Mouse (Mus musculus) adrenal gland, postnatal 36 days (tissue): ENCODE data around the gene Hist1h3a. TPM values are rescaled to one million over a fixed set of nuclear protein-coding genes. Genes with fewer than 3 reads are reported as not detected.
"Not testable (repeated sequence)": the region's sequence is repeated elsewhere in the genome, so short reads cannot be mapped to it uniquely, and the experiment has no call there.

Source experiments
- DNase-seq, 2 experiments: peaks; one replicate each; pipeline ENCODE4 v3.0.0; 2021; ENCODE audit warnings: mixed read lengths in 1 of 2
- total RNA-seq, 2 experiments: library from RNA; stranded (reverse); gene quantifications; 2 replicates each; pipeline ENCODE4 v1.2.3; 2021

Gene Hist1h3a
- total RNA-seq, 2 experiments from 2014 or later: 55.1 to 59.3 TPM

- no peak for DNase-seq
Observed at GRCm38 (mm10) chr13:23743215-23743614, 19.0 kb downstream of the Hist1h3a start.

- no peak for DNase-seq
Observed at GRCm38 (mm10) chr13:23742007-23742406, 20.2 kb downstream of the Hist1h3a start.

GRCm38 (mm10) chr13:23740910-23741309 is 21.3 kb downstream of the Hist1h3a start:
- DNase-seq: no peak

- no peak for DNase-seq
Observed at GRCm38 (mm10) chr13:23740256-23740840, 21.8 kb downstream of the Hist1h3a start.

- DNase-seq: no peak
Observed at GRCm38 (mm10) chr13:23739922-23740252, 22.3 kb downstream of the Hist1h3a start.

GRCm38 (mm10) chr13:23739069-23739921 is 22.9 kb downstream of the Hist1h3a start:
- peak; percentile 92 to 94 for DNase-seq

- DNase-seq: peak; percentile 90 to 93
Observed at GRCm38 (mm10) chr13:23738677-23739068, 23.5 kb downstream of the Hist1h3a start, which contains the start of gene Hist1h1c. Hist1h1c (plus strand) TSS chr13:23738808.

- no peak for DNase-seq
Observed at GRCm38 (mm10) chr13:23738041-23738440, 24.1 kb downstream of the Hist1h3a start.

- no peak for DNase-seq
Observed at GRCm38 (mm10) chr13:23737091-23737490, 25.1 kb downstream of the Hist1h3a start.

GRCm38 (mm10) chr13:23732156-23732804 is 29.9 kb downstream of the Hist1h3a start:
- DNase-seq: no peak

- peak; percentile 48 to 57 for DNase-seq
Observed at GRCm38 (mm10) chr13:23730479-23730878, 31.7 kb downstream of the Hist1h3a start.

- DNase-seq: no peak
Observed at GRCm38 (mm10) chr13:23729706-23730105, 32.5 kb downstream of the Hist1h3a start.

- DNase-seq: no peak
Observed at GRCm38 (mm10) chr13:23729192-23729525, 33.0 kb downstream of the Hist1h3a start.

GRCm38 (mm10) chr13:23728472-23729191 is 33.6 kb downstream of the Hist1h3a start:
- DNase-seq: no peak

- no peak for DNase-seq
Observed at GRCm38 (mm10) chr13:23725213-23725612, 37.0 kb downstream of the Hist1h3a start.

- no peak for DNase-seq
Observed at GRCm38 (mm10) chr13:23724239-23724638, 37.9 kb downstream of the Hist1h3a start.

GRCm38 (mm10) chr13:23717593-23718245 is 44.5 kb downstream of the Hist1h3a start:
- DNase-seq: not testable (repeated sequence)

GRCm38 (mm10) chr13:23717176-23717575 is 45.0 kb downstream of the Hist1h3a start:
- no peak for DNase-seq

- DNase-seq: no peak
Observed at GRCm38 (mm10) chr13:23716261-23717042, 45.7 kb downstream of the Hist1h3a start.
